Mouse (Mus musculus): ENCODE data around the gene Bloc1s4. TPM values are rescaled to one million over a fixed set of nuclear protein-coding genes. Genes with fewer than 3 reads are reported as not detected.

Bloc1s4 gene
- total RNA-seq, 2 experiments from 2014 or later, result 25.2 to 26.1 TPM

- no peak for DNase-seq (ENCODE audit: extremely low spot score in 1 of 2, low spot score in 1 of 2)
Observed at GRCm38 (mm10) chr5:36720219-36720618, 28.2 kb downstream of the Bloc1s4 start.

DNA sequence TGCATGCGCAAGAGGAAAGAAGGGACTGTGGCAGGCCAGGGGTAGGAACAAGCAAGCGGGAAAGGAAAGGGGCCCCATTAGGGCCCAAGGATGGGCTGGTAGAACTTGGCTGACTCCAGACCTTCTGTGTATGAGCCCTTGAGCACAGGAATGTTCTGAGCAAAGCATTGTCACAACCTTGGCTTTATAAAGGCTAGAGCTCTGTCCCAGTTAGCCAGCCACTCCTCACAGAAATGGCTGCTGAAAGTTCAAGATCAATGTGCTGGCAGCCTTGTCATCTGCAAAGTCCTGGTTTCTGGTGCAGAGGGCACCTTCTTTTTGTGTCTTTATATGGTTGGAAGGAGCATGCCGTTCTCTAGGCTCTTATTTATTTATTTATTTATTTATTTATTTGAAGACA is 28.8 kb downstream of the Bloc1s4 start:
- no peak for DNase-seq (ENCODE audit: extremely low spot score in 1 of 2, low spot score in 1 of 2)

DNA sequence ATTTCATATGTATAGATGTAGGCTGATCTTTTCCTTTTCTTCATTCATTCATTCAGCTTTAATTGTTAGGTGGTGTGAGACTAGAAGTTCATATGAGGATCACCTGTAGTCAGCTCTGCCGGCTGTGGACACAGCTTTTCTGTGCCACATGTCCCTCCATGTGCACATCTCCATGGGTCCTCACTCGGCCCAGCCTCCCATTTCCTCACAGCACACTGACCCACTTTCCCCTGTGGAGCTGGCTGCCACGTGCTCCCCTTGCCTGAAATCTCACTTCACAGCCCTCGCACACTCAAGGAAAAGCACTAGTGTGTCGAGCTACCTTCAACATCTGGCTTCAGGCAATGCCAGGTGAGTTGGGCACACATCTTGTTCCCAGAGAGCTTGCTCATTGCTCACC is 29.3 kb downstream of the Bloc1s4 start:
- no peak for DNase-seq (ENCODE audit: extremely low spot score in 1 of 2, low spot score in 1 of 2)

DNA sequence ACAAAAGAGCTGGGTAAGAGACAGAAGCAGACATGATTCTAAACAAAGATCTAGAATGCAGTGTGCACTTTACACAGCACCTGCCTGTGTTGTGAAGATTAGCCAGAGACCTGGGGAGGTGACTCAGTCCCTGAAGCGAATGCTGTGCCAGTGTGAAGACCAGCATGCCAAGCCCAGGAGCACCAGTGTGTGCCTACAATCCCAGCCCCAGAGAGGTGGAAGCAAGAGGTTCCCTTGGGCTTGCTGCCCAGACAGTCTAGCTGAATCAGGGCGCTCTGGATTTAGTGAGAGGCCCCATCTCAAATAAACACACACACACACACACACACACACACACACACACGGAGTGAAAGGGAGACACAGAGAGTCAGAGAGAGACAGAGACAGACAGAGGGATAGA is 30.6 kb downstream of the Bloc1s4 start:
- DNase-seq (ENCODE audit: extremely low spot score in 1 of 2, low spot score in 1 of 2), result no peak

- no peak for DNase-seq (ENCODE audit: extremely low spot score in 1 of 2, low spot score in 1 of 2)
Observed at GRCm38 (mm10) chr5:36716816-36717215, 31.6 kb downstream of the Bloc1s4 start.

- DNase-seq (ENCODE audit: extremely low spot score in 1 of 2, low spot score in 1 of 2), result no peak
Observed at GRCm38 (mm10) chr5:36714832-36715231, 33.6 kb downstream of the Bloc1s4 start.

GRCm38 (mm10) chr5:36713693-36714092 is 34.8 kb downstream of the Bloc1s4 start:
- no peak for DNase-seq (ENCODE audit: extremely low spot score in 1 of 2, low spot score in 1 of 2)

- no peak for DNase-seq (ENCODE audit: extremely low spot score in 1 of 2, low spot score in 1 of 2)
Observed at GRCm38 (mm10) chr5:36712553-36713534, 35.6 kb downstream of the Bloc1s4 start.

GRCm38 (mm10) chr5:36711863-36712262 is 36.6 kb downstream of the Bloc1s4 start:
- no peak for DNase-seq (ENCODE audit: extremely low spot score in 1 of 2, low spot score in 1 of 2)

DNA sequence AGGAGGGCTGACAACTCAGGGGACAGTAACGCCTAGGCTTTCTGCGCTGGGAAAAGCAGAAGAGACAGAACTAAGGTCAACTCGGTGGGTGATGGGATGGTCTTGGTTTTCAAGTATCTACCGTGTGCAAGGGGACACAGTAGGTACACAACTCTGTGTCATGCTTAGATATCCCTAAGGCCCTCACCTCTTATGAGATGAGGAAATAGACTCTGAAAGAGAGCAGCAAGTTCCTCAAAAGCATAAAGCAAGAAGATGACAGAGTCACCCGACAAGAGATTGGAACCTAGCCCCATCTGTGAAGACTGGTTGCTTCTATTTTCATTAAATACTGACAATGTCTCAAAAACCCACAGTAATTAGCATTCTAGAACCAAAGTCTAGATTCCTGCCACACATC is 42.7 kb downstream of the Bloc1s4 start:
- no peak for DNase-seq (ENCODE audit: extremely low spot score in 1 of 2, low spot score in 1 of 2)

DNA sequence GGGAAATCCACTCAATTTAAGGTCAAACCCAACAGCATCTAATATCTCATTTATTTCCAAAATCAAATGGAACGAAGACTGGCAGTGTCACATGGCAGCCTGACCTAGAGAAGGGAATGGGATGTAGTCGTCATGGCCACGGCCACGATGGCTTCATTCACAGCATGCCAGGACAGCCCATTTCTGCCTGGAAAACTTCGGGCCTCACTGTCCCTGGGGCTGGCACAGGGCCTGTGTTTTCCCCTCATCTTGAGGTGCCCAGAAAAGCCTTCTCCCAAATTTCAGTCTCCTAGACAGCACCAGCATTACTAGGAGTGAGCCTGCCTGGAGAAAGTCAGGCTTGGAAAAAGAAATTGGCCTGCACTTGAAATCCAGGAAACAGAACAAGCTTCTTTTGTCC is 43.1 kb downstream of the Bloc1s4 start:
- no peak for DNase-seq (ENCODE audit: extremely low spot score in 1 of 2, low spot score in 1 of 2)

GRCm38 (mm10) chr5:36704684-36705083 is 43.8 kb downstream of the Bloc1s4 start:
- no peak for DNase-seq (ENCODE audit: extremely low spot score in 1 of 2, low spot score in 1 of 2)

GRCm38 (mm10) chr5:36700939-36701620 is 47.4 kb downstream of the Bloc1s4 start:
- DNase-seq (ENCODE audit: extremely low spot score in 1 of 2, low spot score in 1 of 2), result no peak

DNA sequence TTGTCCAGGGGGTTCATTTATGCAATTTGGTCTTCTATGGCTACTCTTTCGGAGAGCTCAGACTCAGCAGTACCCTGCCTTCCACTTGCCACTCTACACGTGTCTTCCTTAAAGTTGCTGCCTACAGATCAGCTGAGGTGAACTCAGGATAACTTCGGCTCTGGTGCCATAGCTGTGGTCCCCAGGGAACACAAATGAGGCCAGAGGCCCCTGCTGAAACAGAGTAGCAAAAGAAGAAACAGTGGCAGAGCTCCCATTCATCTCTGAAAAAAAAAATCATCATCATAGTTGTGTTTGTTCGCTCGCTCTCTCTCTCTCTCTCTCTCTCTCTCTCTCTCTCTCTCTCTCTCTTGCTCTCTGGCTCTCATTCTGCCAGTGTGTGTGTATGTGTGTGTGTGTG is 49.8 kb downstream of the Bloc1s4 start:
- DNase-seq (ENCODE audit: extremely low spot score in 1 of 2, low spot score in 1 of 2), result no peak

DNA sequence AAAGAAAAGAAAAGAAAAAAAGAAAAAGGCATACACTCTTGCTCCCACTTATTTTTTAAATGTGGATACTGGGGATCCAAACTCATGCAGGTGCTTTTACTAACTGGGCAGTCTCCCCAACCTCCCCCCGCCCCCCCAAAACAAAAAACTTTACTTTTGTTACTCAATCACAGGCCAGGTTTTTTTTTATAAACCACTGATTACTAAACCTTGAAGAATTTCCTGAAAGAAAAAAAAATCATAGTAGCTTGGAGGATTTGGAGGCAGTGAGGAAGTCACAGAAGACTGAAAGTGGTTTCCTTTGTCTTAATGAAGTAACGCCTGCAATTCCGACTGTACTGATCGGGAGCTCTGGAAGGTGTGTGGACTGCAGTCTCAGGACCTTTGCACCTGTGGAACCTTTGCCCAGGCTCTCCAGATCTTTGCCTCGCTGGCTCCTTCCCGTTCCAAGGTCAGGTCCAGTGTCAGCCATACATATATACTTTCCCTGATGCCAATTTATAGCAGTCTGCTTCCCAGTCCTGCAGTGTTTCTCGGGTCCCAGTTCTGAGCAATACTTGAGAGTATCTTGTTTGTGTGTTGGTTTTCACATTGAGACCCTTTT is 50.3 kb downstream of the Bloc1s4 start:
- no peak for DNase-seq (ENCODE audit: extremely low spot score in 1 of 2, low spot score in 1 of 2)

Other genes starting within 250 kb of the Bloc1s4 start
- 100 to 1,000 TPM in 1 of 2 experiments, 10 to 100 TPM in 1; 92.4 to 104 TPM for gene Tbc1d14, start 155.4 kb downstream of the Bloc1s4 start, total RNA-seq (2021)
- 100 to 1,000 TPM in 1 of 2 experiments, 10 to 100 TPM in 1; 87.8 to 107 TPM for gene D5Ertd579e, start 52.6 kb downstream of the Bloc1s4 start, total RNA-seq (2021)
- gene Mrfap1, start 48.1 kb upstream of the Bloc1s4 start, total RNA-seq (2021), result 100 to 1,000 TPM; 569 to 617 TPM
- 10 to 100 TPM; 27.8 to 28.2 TPM for gene Man2b2, start 82.0 kb upstream of the Bloc1s4 start, total RNA-seq (2021)
- 100 to 1,000 TPM; 388 to 418 TPM for gene Ppp2r2c, start 119.9 kb upstream of the Bloc1s4 start, total RNA-seq (2021)
- 100 to 1,000 TPM; 191 to 192 TPM for gene Wfs1, start 240.6 kb upstream of the Bloc1s4 start, total RNA-seq (2021)

All from layer of hippocampus, postnatal 25 days (tissue).